Mouse (Mus musculus) stomach, postnatal 0 days (tissue): Measurements from ENCODE around the gene Ncam1.

Experiments
- CTCF ChIP-seq: IDR thresholded peaks from 2 replicates; pipeline ENCODE4 v1.5.1; 2016; ENCODE audit warnings: antibody characterized with exemption, low read depth, mild to moderate bottlenecking, moderate library complexity
- EP300 ChIP-seq: optimal IDR thresholded peaks from 2 replicates; pipeline ENCODE3; 2016; ENCODE audit warnings: antibody characterized with exemption

- TF ChIP-seq CTCF (no peak), EP300 (no peak)
These were observed 298.8 kb downstream of the Ncam1 start for GRCm38 (mm10) chr9:49499878-49500277.
